Mouse (Mus musculus) heart, postnatal 10 days (tissue): Measurements from ENCODE around the gene Rem2. TPM values are rescaled to one million over a fixed set of nuclear protein-coding genes. Genes with fewer than 3 reads are reported as not detected.

Source experiments
- DNase-seq, 2 experiments: peaks; one replicate each; pipeline ENCODE4 v3.0.0; 2021
- intact Hi-C: fragments of 180-260 bp; cut with DNase I; formaldehyde crosslinking; loops from one replicate; pipeline ENCODE4 v1.15.1; 2025
- total RNA-seq, 2 experiments: library from RNA; stranded (reverse); gene quantifications; 2 replicates each; pipeline ENCODE4 v1.2.3; 2021

The Rem2 gene
- total RNA-seq, 2 experiments from 2014 or later, result not detected

GRCm38 (mm10) chr14:54487732-54488131, 11.8 kb downstream of the Rem2 start:
- DNase-seq, result no peak
- intact Hi-C loops, result no loop called here

GRCm38 (mm10) chr14:54488350-54488749, 12.4 kb downstream of the Rem2 start:
- intact Hi-C loops, result no loop called here

GRCm38 (mm10) chr14:54492345-54493131, 16.6 kb downstream of the Rem2 start:
- intact Hi-C loops, result loop anchor here (5.0 kb wide), 1 partner anchor 430 kb away; no protein-coding TSS in a partner anchor

More at GRCm38 (mm10) chr14:54488350-54488749, 12.4 kb downstream of the Rem2 start:
- no peak for DNase-seq

GRCm38 (mm10) chr14:54493236-54493635, 17.3 kb downstream of the Rem2 start:
- intact Hi-C loops, result loop anchor here (5.0 kb wide), 1 partner anchor 431 kb away; no protein-coding TSS in a partner anchor
- no peak for DNase-seq

More at GRCm38 (mm10) chr14:54492345-54493131, 16.6 kb downstream of the Rem2 start:
- DNase-seq, result no peak

GRCm38 (mm10) chr14:54494234-54494633, 18.3 kb downstream of the Rem2 start:
- DNase-seq, result peak; percentile 61 to 77

GRCm38 (mm10) chr14:54496706-54497105, 20.8 kb downstream of the Rem2 start:
- intact Hi-C loops, result no loop called here

More at GRCm38 (mm10) chr14:54494234-54494633, 18.3 kb downstream of the Rem2 start:
- intact Hi-C loops, result loop anchor here (1.0 to 5.0 kb wide), 3 partner anchors 30 to 432 kb away; partner anchors contain the start of gene Lrp10

GRCm38 (mm10) chr14:54499330-54499729, 23.4 kb downstream of the Rem2 start:
- intact Hi-C loops, result no loop called here

More at GRCm38 (mm10) chr14:54496706-54497105, 20.8 kb downstream of the Rem2 start:
- DNase-seq, result no peak

GRCm38 (mm10) chr14:54501365-54501764, 25.5 kb downstream of the Rem2 start:
- no peak for DNase-seq
- intact Hi-C loops, result no loop called here

More at GRCm38 (mm10) chr14:54499330-54499729, 23.4 kb downstream of the Rem2 start:
- DNase-seq, result no peak

- no peak for DNase-seq
- intact Hi-C loops, result no loop called here
Measured at GRCm38 (mm10) chr14:54503092-54503491, 27.2 kb downstream of the Rem2 start.

- DNase-seq, result no peak
- intact Hi-C loops, result no loop called here
Measured at GRCm38 (mm10) chr14:54509774-54510173, 33.9 kb downstream of the Rem2 start.

GRCm38 (mm10) chr14:54516710-54517310, 40.9 kb downstream of the Rem2 start:
- intact Hi-C loops, result no loop called here
- peak in 1 of 2 experiments; percentile 17 for DNase-seq

- intact Hi-C loops, result no loop called here
- DNase-seq, result no peak
Measured at GRCm38 (mm10) chr14:54523600-54523999, 47.7 kb downstream of the Rem2 start.

GRCm38 (mm10) chr14:54527227-54528006, 51.5 kb downstream of the Rem2 start:
- DNase-seq, result peak; percentile 29 to 55
- intact Hi-C loops, result loop anchor here (5.0 kb wide), 1 partner anchor 50 kb away; the partner anchor contains the start of gene Ajuba

- intact Hi-C loops, result loop anchor here (5.0 kb wide), 1 partner anchor 49 kb away; the partner anchor contains the start of gene Ajuba
- DNase-seq, result no peak
Measured at GRCm38 (mm10) chr14:54528007-54528393, 52.1 kb downstream of the Rem2 start.

GRCm38 (mm10) chr14:54528446-54529111, 52.7 kb downstream of the Rem2 start:
- peak; percentile 86 to 93 for DNase-seq
- intact Hi-C loops, result loop anchor here (5.0 kb wide), 1 partner anchor 49 kb away; the partner anchor contains the start of gene Ajuba

Other genes starting within 250 kb of the Rem2 start
- gene Dad1, start 222.0 kb upstream of the Rem2 start, total RNA-seq, result 100 to 1,000 TPM; 121 TPM
- 10 to 100 TPM; 55.9 to 67.1 TPM for gene Abhd4, start 221.9 kb upstream of the Rem2 start, total RNA-seq
- gene Olfr49, start 191.2 kb upstream of the Rem2 start, total RNA-seq, result not detected
- 100 to 1,000 TPM; 121 to 125 TPM for gene Oxa1l, start 115.3 kb upstream of the Rem2 start, total RNA-seq
- 1 to 10 TPM; 6.6 to 8.1 TPM for gene Slc7a7, start 58.3 kb upstream of the Rem2 start, total RNA-seq
- 100 to 1,000 TPM; 143 to 155 TPM for gene Mrpl52, start 49.2 kb upstream of the Rem2 start, total RNA-seq
- 100 to 1,000 TPM; 106 to 116 TPM for gene Mmp14, start 44.5 kb upstream of the Rem2 start, total RNA-seq
- 10 to 100 TPM; 87.9 to 91.3 TPM for gene Lrp10, start 12.0 kb upstream of the Rem2 start, total RNA-seq
- 10 to 100 TPM; 32.9 to 38.2 TPM for gene Prmt5, start 41.4 kb downstream of the Rem2 start, total RNA-seq
- 10 to 100 TPM; 15.0 to 15.8 TPM for gene Haus4, start 78.5 kb downstream of the Rem2 start, total RNA-seq
- 10 to 100 TPM; 14.5 to 16.0 TPM for gene Ajuba, start 101.5 kb downstream of the Rem2 start, total RNA-seq
- 1 to 10 TPM; 4.2 to 4.9 TPM for gene 4931414P19Rik, start 129.9 kb downstream of the Rem2 start, total RNA-seq
- gene Psmb5, start 141.9 kb downstream of the Rem2 start, total RNA-seq, result 100 to 1,000 TPM; 206 to 207 TPM
- gene Psmb11, start 145.3 kb downstream of the Rem2 start, total RNA-seq, result not detected
- gene Gm17606, start 164.9 kb downstream of the Rem2 start, total RNA-seq, result not detected
- 1 to 10 TPM; 1.3 TPM for gene Cdh24, start 165.3 kb downstream of the Rem2 start, total RNA-seq
- gene 1700123O20Rik, start 210.1 kb downstream of the Rem2 start, total RNA-seq, result 10 to 100 TPM; 19.8 to 21.9 TPM
- gene Acin1, start 210.8 kb downstream of the Rem2 start, total RNA-seq, result 100 to 1,000 TPM; 104 to 114 TPM
- gene Gm29776, start 222.7 kb downstream of the Rem2 start, total RNA-seq, result under 1 TPM; 0.10 TPM
- not detected for gene Cebpe, start 236.1 kb downstream of the Rem2 start, total RNA-seq